Mouse (Mus musculus) layer of hippocampus, postnatal 14 days (tissue): Measurements from ENCODE around the gene Eri3. TPM values are rescaled to one million over a fixed set of nuclear protein-coding genes. Genes with fewer than 3 reads are reported as not detected.
A peak's percentile ranks its signal among the peaks of the same experiment; 100 is the strongest.

ENCODE experiments used
- DNase-seq, 2 experiments: peaks; one replicate each; pipeline ENCODE4 v3.0.0; 2021 to 2022; ENCODE audit warnings: low spot score in 2 of 2, mixed read lengths in 1 of 2
- total RNA-seq, 2 experiments: library from RNA; stranded (reverse); gene quantifications; 2 replicates each; pipeline ENCODE4 v1.2.3; 2021

Eri3 gene
- total RNA-seq, 2 experiments from 2014 or later = 217 to 218 TPM

DNA sequence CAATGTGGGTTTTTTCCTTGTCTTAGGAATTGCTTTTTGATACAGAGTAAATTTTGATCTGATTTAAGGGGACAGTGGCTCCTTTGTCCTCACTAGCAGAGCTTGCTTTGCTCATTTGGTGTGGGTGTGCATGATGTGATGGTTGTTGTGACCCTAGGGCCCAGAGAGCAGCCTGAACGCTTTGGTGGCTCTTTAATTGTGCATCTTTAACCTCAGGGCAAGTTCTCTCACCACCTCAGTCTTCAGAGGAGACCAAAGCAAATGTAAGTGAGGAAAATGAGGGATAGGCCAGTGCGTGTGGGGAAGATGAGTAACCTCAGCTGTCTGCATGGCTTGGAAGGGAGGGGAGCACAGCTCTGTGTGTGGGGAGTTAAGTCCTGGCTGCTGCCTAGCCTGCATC lies 18.7 kb downstream of the Eri3 start:
- no peak for DNase-seq

GRCm38 (mm10) chr4:117570964-117571363 lies 20.8 kb downstream of the Eri3 start:
- no peak for DNase-seq

DNA sequence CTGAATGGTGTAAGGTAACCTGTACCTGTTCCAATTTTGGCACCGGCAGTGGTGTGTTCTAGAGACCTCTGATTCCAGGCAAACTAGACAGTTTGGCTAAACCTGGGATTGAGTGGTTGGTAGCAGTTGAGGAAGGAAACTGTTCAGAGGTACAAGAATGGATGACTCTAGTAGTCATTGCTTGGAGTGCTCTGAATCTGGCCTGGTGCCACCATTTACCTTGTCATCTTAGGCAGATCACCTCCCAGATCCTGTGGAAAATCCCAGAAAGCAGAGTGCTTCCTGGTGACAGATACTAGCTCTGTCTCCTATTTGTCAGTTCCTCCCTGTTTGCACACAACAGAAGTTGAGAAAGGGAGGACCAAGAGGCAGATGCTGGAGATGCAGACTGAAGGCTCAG lies 27.4 kb downstream of the Eri3 start:
- no peak for DNase-seq

GRCm38 (mm10) chr4:117581626-117582025 lies 31.5 kb downstream of the Eri3 start:
- no peak for DNase-seq

DNA sequence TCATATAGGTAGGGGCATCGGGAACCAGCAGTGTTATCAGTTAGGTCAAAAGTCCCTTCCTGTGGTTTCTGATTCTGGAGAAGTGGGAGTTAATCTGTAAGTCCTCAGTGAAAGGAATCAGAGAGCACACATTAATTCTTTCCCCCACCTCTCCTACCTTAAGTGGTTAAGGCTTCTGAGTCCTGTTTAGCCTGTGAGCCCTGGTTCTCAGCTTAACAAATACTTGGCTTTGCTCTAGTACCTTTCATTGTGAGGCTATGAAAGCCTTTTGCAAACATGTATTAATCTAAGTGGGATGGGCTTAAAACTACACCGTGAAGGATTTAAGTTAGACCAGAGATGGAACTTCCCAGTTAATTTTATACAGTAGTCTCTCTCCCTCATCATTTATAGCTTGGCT lies 35.8 kb downstream of the Eri3 start:
- no peak for DNase-seq

- no peak for DNase-seq
Observed at GRCm38 (mm10) chr4:117587447-117587846, 37.3 kb downstream of the Eri3 start.

DNA sequence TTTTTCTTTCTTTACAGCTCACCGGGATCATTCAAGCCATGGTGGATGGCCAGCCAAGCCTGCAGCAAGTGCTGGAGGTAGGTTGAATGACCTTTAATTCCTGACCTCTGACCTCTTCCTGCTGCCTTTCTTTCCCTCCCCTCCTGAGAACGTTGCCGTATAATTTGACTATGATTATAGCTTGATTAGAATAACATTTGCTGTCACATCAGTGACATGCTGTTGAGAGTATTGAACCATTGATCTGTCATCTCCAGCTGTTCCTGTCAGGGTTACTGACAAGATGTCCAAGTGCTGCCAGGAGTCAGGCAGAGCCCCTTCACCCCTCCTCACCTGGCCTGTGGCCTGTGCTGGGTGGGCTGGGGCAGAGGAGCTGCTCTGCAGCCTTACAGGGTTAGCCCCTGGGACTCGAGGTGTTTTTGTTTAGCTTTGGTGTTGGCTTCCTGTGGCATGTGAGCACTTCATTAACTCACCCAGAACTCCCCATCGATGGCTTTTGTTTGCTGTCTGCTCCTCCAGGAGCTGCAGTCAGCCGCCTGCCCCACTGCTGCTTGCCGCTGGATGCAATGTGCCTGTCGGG lies 39.0 kb downstream of the Eri3 start:
- no peak for DNase-seq

- DNase-seq = no peak
Observed at GRCm38 (mm10) chr4:117590781-117591180, 40.6 kb downstream of the Eri3 start.

- no peak for DNase-seq
Observed at GRCm38 (mm10) chr4:117592206-117592605, 42.0 kb downstream of the Eri3 start.

GRCm38 (mm10) chr4:117595293-117595692 lies 45.1 kb downstream of the Eri3 start:
- no peak for DNase-seq

- DNase-seq = no peak
Observed at GRCm38 (mm10) chr4:117599986-117600565, 49.9 kb downstream of the Eri3 start.

DNA sequence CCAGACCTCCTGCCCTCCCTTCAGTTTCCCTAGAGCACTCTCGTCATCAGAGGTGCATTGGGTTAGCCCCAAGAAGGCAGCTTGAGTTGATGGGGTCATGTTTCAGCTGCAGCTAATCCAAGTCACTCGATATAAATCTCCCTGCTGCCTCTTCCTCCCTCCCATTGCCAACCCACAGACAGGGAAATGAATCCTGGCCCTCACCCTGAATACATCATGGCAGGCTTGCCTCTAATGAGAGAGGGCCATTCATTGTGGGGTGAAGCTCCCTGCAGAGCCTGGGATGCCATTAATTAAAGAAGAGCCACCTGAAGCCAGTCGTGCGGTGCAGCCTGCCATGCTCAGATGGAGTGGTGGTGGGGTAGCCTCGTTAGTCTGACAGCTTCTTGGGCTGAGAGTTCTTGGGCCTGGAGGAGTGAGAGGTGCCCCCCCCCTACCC lies 51.2 kb downstream of the Eri3 start:
- no peak for DNase-seq

- no peak for DNase-seq
Observed at GRCm38 (mm10) chr4:117605099-117605953, 55.2 kb downstream of the Eri3 start.

DNA sequence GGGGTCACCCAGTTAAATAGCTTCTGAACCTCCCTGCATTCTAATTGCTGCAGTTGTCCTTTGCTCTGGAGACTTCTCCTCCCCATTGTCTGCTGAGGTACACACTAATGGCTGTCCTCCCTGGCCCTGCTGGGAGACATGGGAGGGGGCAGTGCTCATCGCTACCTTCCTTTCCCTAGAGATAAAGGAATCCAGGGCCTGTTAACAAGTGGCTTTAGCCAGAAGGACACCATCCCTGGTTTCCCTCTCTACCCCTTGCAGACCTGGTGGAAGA lies 55.7 kb downstream of the Eri3 start:
- no peak for DNase-seq

- DNase-seq = no peak
Observed at GRCm38 (mm10) chr4:117606831-117607610, 56.9 kb downstream of the Eri3 start.

GRCm38 (mm10) chr4:117608265-117608664 lies 58.1 kb downstream of the Eri3 start:
- DNase-seq = no peak

DNA sequence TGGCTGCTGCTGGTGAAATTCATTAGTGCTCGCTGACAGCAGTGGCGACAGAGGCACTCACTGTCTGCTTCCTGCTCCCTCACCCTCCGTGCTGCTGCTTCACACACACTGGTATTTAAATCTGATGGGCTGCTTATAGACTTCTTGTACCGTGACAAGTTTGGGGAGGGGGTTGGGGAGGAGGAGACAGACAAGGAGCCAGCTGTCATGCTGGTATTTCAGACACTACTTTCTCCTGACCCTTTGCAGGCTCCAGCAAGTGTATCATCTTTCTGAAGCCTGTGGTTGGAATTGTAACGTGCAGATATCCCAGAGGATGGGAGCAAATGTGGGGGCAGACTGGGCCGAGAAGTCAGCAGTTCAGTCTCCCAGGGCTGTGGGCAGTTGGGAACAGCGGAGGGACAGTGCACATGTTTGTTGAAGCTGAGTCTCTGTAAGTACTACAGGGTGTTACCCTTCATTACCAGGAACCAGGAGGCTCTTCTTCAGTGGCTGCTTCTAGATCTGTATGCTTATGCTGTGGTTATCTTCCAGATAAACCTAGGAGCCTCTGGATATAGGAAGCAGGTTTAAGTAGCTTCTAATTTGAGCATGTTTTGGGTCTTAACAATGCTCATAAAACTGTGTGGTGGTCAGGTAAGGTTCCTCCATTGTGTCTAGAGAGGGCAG lies 59.3 kb downstream of the Eri3 start:
- DNase-seq = peak in 1 of 2 experiments; percentile 13

GRCm38 (mm10) chr4:117611385-117611784 lies 61.2 kb downstream of the Eri3 start:
- DNase-seq = no peak

DNA sequence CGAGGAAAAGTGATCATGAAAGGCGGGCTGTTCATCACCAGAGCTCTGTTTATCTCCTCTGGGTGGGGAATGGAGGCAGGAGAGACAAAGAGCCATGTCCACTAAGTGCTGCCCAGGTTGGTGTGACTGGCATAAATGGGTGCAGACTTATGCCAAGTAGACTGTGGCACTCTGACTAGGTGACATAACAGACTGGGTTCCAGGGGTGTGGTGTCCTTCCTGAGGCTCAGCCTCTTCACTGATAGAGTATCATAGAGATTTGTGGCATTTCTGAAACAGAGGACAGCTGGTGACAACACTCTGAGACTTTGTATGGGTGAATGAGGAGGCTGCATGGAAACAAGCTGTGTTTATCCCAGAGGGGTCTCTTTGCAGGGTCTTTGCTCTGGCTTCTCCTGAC lies 61.6 kb downstream of the Eri3 start:
- DNase-seq = no peak

DNA sequence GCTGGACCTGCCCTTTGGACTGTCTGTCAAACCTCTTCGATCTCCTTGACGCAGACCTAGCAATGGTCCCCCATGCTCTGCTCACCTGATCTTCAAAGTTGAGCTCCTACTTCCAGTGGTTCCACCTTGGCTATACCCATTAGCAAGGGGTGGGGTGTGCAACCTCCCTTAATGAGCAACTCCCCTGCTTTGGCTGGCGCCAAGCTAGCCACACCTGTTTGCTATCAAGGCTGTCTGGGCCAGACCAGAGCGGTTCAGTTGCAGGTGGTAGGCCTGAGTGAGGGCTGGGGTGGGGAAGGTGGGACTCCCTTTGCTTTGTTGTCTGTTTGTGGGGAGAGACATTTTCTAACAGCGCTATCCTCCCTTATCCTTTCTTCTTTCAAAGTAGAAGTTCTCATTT lies 62.5 kb downstream of the Eri3 start:
- DNase-seq = no peak

DNA sequence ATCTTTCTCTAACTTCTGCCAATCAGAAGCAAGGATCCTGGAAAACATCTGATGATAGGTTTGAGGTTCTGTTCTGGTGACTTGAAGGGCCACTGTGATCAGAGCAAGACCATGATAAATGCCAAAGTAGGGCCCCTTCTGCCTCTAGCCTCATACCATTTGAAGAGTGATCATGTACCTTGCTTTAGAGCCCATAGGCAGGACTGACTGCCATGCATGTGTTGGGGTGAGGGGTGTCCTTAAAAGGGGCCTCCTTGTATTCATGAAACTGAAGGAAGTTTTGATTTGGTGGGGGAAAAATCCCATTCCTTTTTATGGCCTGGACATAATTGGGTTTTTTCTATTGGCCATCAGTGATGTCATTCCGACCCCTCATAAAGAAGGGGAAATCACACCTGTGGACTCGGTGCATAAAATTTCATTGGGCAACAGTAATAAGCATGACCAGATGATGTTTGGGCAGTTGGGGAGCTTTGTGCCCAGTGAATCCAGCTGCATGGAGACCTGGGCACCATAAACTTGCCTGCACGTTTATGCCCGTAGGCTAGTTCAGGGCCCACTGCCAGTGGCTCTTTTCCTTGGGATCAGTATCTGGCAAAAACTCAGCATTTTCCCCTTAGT lies 63.1 kb downstream of the Eri3 start:
- no peak for DNase-seq
